Mouse (Mus musculus) heart, adult 2 months (tissue): ENCODE measurements around the gene Fig4. TPM values are rescaled to one million over a fixed set of nuclear protein-coding genes. Genes with fewer than 3 reads are reported as not detected.

Experiments used
- DNase-seq, 2 experiments: peaks; one replicate each; pipeline ENCODE4 v3.0.0; 2021
- H3K27ac ChIP-seq: fragments of 200-600 bp; 2 replicates; pipeline ENCODE4 v1.8.1; 2022
- H3K27me3 ChIP-seq: fragments of 200-500 bp; 2 replicates; pipeline ENCODE4 v1.6.1; 2012; ENCODE audit warnings: mild to moderate bottlenecking, low read length, inconsistent platforms, mixed read lengths; ENCODE audit not compliant: control insufficient read depth, insufficient read depth
- H3K36me3 ChIP-seq: fragments of 200-500 bp; 2 replicates; pipeline ENCODE4 v1.6.1; 2012; ENCODE audit warnings: low read length, inconsistent platforms; ENCODE audit not compliant: control insufficient read depth, insufficient read depth
- H3K4me1 ChIP-seq: fragments of 200-500 bp; 2 replicates; pipeline ENCODE4 v1.6.1; 2011; ENCODE audit warnings: low read length; ENCODE audit not compliant: control insufficient read depth, insufficient read depth
- H3K4me3 ChIP-seq: fragments of 200-600 bp; 2 replicates; pipeline ENCODE4 v1.8.1; 2022
- H3K79me2 ChIP-seq: fragments of 200-500 bp; replicated peaks from 2 replicates; pipeline ENCODE4 v1.6.1; 2012; ENCODE audit warnings: mild to moderate bottlenecking, inconsistent platforms, low read length, moderate library complexity, mixed read lengths; ENCODE audit not compliant: control insufficient read depth, insufficient read depth
- H3K9ac ChIP-seq: fragments of 200-500 bp; 2 replicates; pipeline ENCODE4 v1.6.1; 2012; ENCODE audit warnings: low read depth, mild to moderate bottlenecking, control low read depth, inconsistent platforms, low read length, mixed read lengths
- CTCF ChIP-seq: fragments of 200-600 bp; IDR thresholded peaks from 2 replicates; pipeline ENCODE4 v1.8.1; 2022; ENCODE audit warnings: antibody characterized with exemption, mild to moderate bottlenecking, moderate library complexity
- EP300 ChIP-seq: fragments of 200-500 bp; IDR thresholded peaks from 2 replicates; pipeline ENCODE4 v1.6.1; 2011; ENCODE audit warnings: low read depth, low read length, control low read depth; ENCODE audit not compliant: insufficient read depth
- POLR2A ChIP-seq: fragments of 200-500 bp; IDR thresholded peaks from 2 replicates; pipeline ENCODE4 v1.6.1; 2011; ENCODE audit warnings: mild to moderate bottlenecking, low read depth, low read length, control low read depth; ENCODE audit not compliant: insufficient read depth
- WGBS: fragments of 180-500 bp; shearing (Covaris S2); methylation state at CpG from one replicate; pipeline ENCODE4 v1.1.7; 2018; 5-methylcytosine and 5-hydroxymethylcytosine counted together
- intact Hi-C: fragments of 180-260 bp; cut with DNase I; formaldehyde crosslinking; loops from one replicate; pipeline ENCODE4 v1.15.1; 2025
- polyA plus RNA-seq: library from polyadenylated mRNA; depleted of rRNA; stranded (reverse); fragments of >200 nt; gene quantifications from 2 replicates; pipeline ENCODE4 v1.2.3, GENCODE M21; 2012
- total RNA-seq, 2 experiments: library from RNA; stranded (reverse); gene quantifications; 2 replicates each; pipeline ENCODE4 v1.2.3; 2021

The Fig4 gene
- total and polyA plus RNA-seq, 3 experiments, result 17.8 to 25.6 (median 22.1) TPM

GRCm38 (mm10) chr10:41205647-41206046 lies 97.4 kb downstream of the Fig4 start:
- H3K27ac ChIP-seq, result no peak overlapping the region
- no peaks in the 10 kb centered on the region for H3K27me3 ChIP-seq
- intact Hi-C loops, result no loop called here
- no peak overlapping the region for H3K4me3 ChIP-seq
- TF ChIP-seq CTCF, result no peak
- no peak for TF ChIP-seq POLR2A
- no peak for TF ChIP-seq EP300
- no peaks in the 10 kb centered on the region for H3K36me3 ChIP-seq
- H3K4me1 ChIP-seq, result no peaks in the 10 kb centered on the region
- no peak for DNase-seq
- WGBS, result 75% methylated on average over 2 of the region's 2 CpGs
- no peaks in the 10 kb centered on the region; the same call in 1 of the 2 replicates for H3K79me2 ChIP-seq
- no peak overlapping the region for H3K9ac ChIP-seq

- H3K27ac ChIP-seq, result no peak overlapping the region
- H3K27me3 ChIP-seq, result no peaks in the 10 kb centered on the region
- 57% methylated on average over 11 of the region's 11 CpGs for WGBS
- H3K4me1 ChIP-seq, result no peaks in the 10 kb centered on the region
- no peak overlapping the region for H3K9ac ChIP-seq
- intact Hi-C loops, result no loop called here
- no peak for DNase-seq
- H3K36me3 ChIP-seq, result no peaks in the 10 kb centered on the region
- no peak overlapping the region for H3K4me3 ChIP-seq
- no peaks in the 10 kb centered on the region; the same call in 1 of the 2 replicates for H3K79me2 ChIP-seq
- no peak for TF ChIP-seq POLR2A
- no peak for TF ChIP-seq EP300
- TF ChIP-seq CTCF, result no peak
Observed at GRCm38 (mm10) chr10:41204637-41205315, 98.3 kb downstream of the Fig4 start.

DNA sequence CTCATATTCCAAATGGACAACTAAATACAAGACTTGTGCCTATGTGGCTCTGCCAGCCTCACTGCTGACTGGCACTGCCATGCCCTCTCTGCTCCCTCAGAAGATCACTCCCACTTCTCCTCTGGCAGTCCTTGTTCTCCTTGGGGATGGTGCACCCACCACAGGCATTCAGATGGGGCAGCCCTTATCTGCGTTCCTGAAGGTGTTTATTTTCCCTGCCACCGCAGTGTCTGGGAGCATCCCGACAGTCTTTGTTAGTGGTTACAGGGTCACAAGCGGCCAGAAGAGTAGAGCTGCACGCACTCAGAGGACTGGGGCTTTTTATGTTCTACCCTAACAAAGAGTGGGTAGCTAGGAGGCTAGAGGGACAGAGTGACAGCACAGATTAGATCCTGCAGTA lies 98.9 kb downstream of the Fig4 start:
- Histone ChIP-seq H3K79me2 (no peaks in the 10 kb centered on the region; the same call in 1 of the 2 replicates), H3K9ac (no peak overlapping the region), H3K27ac (no peak overlapping the region), H3K4me1 (no peaks in the 10 kb centered on the region), H3K36me3 (no peaks in the 10 kb centered on the region), H3K27me3 (no peaks in the 10 kb centered on the region), H3K4me3 (no peak overlapping the region)
- TF ChIP-seq EP300 (no peak), POLR2A (no peak), CTCF (no peak)
- no peak for DNase-seq
- intact Hi-C loops, result no loop called here
- WGBS, result 43% methylated on average over 5 of the region's 5 CpGs

GRCm38 (mm10) chr10:41198719-41199118 lies 104.3 kb downstream of the Fig4 start:
- H3K79me2 ChIP-seq, result no peaks in the 10 kb centered on the region; the same call in 1 of the 2 replicates
- no peaks in the 10 kb centered on the region for H3K4me1 ChIP-seq
- no peak overlapping the region for H3K9ac ChIP-seq
- intact Hi-C loops, result no loop called here
- TF ChIP-seq EP300 (no peak), CTCF (no peak), POLR2A (no peak)
- 88% methylated on average over 6 of the region's 6 CpGs for WGBS
- no peak overlapping the region for H3K4me3 ChIP-seq
- no peak overlapping the region for H3K27ac ChIP-seq
- no peaks in the 10 kb centered on the region for H3K36me3 ChIP-seq
- DNase-seq, result no peak
- H3K27me3 ChIP-seq, result no peaks in the 10 kb centered on the region

DNA sequence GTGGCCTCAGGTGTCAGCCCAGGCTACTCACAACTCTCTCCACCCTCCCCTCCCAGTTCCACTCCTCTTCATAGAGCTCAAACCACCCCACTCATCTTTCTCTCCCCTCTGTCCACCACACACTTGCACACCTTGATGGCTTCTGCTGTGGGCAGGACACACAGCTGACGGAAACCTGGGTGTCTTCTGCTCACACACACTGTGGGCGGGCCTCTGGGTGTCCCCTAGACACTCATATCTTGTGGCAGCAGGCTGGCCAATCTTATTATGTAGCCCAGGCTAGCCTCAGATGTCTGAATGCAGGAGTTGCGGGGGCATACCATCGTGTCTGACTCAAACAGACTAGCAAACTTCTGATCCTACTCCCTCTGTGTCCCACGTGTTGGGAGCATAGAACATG lies 105.3 kb downstream of the Fig4 start:
- Histone ChIP-seq H3K27ac (no peak overlapping the region), H3K36me3 (no peaks in the 10 kb centered on the region), H3K9ac (no peak overlapping the region), H3K27me3 (no peaks in the 10 kb centered on the region), H3K4me3 (no peak overlapping the region), H3K4me1 (no peaks in the 10 kb centered on the region), H3K79me2 (no peaks in the 10 kb centered on the region; the same call in 1 of the 2 replicates)
- 98% methylated on average over 5 of the region's 5 CpGs for WGBS
- DNase-seq, result no peak
- no peak for TF ChIP-seq POLR2A
- TF ChIP-seq EP300, result no peak
- no peak for TF ChIP-seq CTCF
- intact Hi-C loops, result no loop called here

- Histone ChIP-seq H3K36me3 (no peaks in the 10 kb centered on the region), H3K79me2 (no peaks in the 10 kb centered on the region; the same call in 1 of the 2 replicates), H3K4me1 (no peaks in the 10 kb centered on the region), H3K27ac (no peak overlapping the region), H3K27me3 (no peaks in the 10 kb centered on the region), H3K4me3 (no peak overlapping the region), H3K9ac (no peak overlapping the region)
- intact Hi-C loops, result no loop called here
- DNase-seq, result no peak
- TF ChIP-seq EP300 (no peak), CTCF (no peak), POLR2A (no peak)
- WGBS, result 68% methylated on average over 4 of the region's 4 CpGs
Observed at GRCm38 (mm10) chr10:41196295-41196694, 106.8 kb downstream of the Fig4 start.
